Mouse (Mus musculus): Measurements from ENCODE around the gene 1700001C19Rik. TPM values are rescaled to one million over a fixed set of nuclear protein-coding genes. Genes with fewer than 3 reads are reported as not detected.
A peak's percentile ranks its signal among the peaks of the same experiment; 100 is the strongest.

Gene 1700001C19Rik
- total and polyA plus RNA-seq, 3 experiments = 0.76 TPM; not detected in 2

DNA sequence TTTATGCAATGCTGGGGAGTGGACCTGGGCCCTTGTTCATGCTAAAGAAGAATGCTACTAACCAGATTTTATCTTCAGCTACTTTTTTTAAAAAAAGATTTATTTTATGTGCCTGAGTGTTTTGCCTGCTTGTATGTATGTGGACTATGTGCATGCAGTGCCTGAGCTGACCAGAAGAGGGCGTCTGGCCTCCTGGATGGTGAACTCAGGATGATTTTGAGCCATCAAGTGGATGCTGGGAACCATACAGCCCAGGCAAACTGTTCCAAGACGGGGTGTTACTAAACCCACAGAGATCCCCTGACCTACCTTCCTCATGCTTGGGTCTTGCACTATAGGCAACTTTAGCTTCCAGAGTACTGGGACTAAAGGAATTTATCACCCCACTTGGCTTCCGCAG lies 38.5 kb upstream of the 1700001C19Rik start:
- no peaks in the 10 kb centered on the region for H3K79me2 ChIP-seq (replicated peaks; ENCODE audit: control insufficient read depth, insufficient read depth, low read length)

DNA sequence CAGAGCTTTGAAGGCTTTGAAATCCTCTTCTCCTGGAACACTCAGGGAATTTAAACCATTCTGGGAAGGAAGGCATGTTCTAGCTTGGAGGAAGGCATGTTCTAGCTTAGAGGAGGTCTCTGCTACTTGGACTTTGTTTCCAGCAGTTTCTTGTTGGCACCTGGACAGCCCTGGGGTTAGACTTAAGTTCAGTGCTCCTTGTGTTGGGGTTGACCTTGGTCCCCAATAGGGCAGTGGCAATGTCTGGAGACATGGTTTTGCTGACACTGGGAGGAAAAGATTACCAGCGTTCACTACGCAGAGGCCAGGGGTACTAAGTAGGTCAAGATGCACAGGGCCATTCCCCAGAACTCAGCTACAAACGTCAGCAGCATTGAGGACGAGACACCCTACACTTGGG lies 38.0 kb upstream of the 1700001C19Rik start:
- H3K4me1 ChIP-seq (ENCODE audit: control insufficient read depth, insufficient read depth, low read length) = no peaks in the 10 kb centered on the region

More for the DNA sequence above, 38.5 kb upstream of the 1700001C19Rik start:
- Histone ChIP-seq H3K36me3 (ENCODE audit: control insufficient read depth, insufficient read depth, low read length) (no peaks in the 10 kb centered on the region), H3K4me1 (ENCODE audit: control insufficient read depth, insufficient read depth, low read length) (no peaks in the 10 kb centered on the region), H3K27me3 (ENCODE audit: control insufficient read depth, insufficient read depth, low read length) (no peaks in the 10 kb centered on the region), H3K4me3 (no peak overlapping the region), H3K9ac (ENCODE audit: low read depth, low read length) (no peak overlapping the region), H3K27ac (no peak overlapping the region)
- intact Hi-C loops (cut with DNase I) = no loop called here
- TF ChIP-seq CTCF (IDR thresholded peaks at IDR 0.05) (peak; percentile 38), POLR2A (IDR thresholded peaks at IDR 0.05; ENCODE audit: insufficient read depth, low read depth, low read length) (no peak)
- DNase-seq = no peak
- WGBS = 63% methylated on average over 3 of the region's 3 CpGs

DNA sequence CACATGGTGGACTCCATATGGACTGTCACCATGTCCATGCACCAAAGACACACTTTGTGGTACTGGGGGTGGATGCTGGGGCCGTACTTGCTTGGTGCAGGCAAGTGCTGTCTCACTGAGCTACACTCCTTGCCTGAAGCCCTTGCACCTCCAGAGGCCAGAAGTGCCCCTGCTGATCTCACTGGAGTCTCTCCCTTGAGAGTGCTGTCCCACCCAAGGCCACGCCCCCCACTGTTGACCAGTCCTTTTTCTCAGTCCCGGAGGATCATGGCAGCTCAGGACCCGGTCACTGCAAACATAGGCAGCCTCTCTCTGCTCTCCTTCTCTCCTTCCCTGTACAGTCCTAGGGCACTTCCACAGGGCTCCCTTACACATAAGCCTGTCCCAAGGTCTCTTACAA lies 37.1 kb upstream of the 1700001C19Rik start:
- intact Hi-C loops (cut with DNase I) = no loop called here
- H3K4me1 ChIP-seq (ENCODE audit: control insufficient read depth, insufficient read depth, low read length) = no peaks in the 10 kb centered on the region
- no peak overlapping the region for H3K27ac ChIP-seq
- DNase-seq = no peak
- WGBS = 71% methylated on average over 4 of the region's 4 CpGs
- TF ChIP-seq POLR2A (IDR thresholded peaks at IDR 0.05; ENCODE audit: insufficient read depth, low read depth, low read length) (no peak), EP300 (IDR thresholded peaks at IDR 0.05; ENCODE audit: insufficient read depth, low read depth, low read length) (no peak), CTCF (IDR thresholded peaks at IDR 0.05) (no peak)
- H3K9ac ChIP-seq (ENCODE audit: low read depth, low read length) = no peak overlapping the region
- no peaks in the 10 kb centered on the region for H3K79me2 ChIP-seq (replicated peaks; ENCODE audit: control insufficient read depth, insufficient read depth, low read length)
- no peak overlapping the region for H3K4me3 ChIP-seq
- H3K27me3 ChIP-seq (ENCODE audit: control insufficient read depth, insufficient read depth, low read length) = no peaks in the 10 kb centered on the region
- H3K36me3 ChIP-seq (ENCODE audit: control insufficient read depth, insufficient read depth, low read length) = no peaks in the 10 kb centered on the region

More for the DNA sequence above, 38.0 kb upstream of the 1700001C19Rik start:
- 81% methylated on average over 4 of the region's 4 CpGs for WGBS
- H3K9ac ChIP-seq (ENCODE audit: low read depth, low read length) = no peak overlapping the region
- no peaks in the 10 kb centered on the region for H3K79me2 ChIP-seq (replicated peaks; ENCODE audit: control insufficient read depth, insufficient read depth, low read length)
- H3K27me3 ChIP-seq (ENCODE audit: control insufficient read depth, insufficient read depth, low read length) = no peaks in the 10 kb centered on the region
- H3K36me3 ChIP-seq (ENCODE audit: control insufficient read depth, insufficient read depth, low read length) = no peaks in the 10 kb centered on the region
- intact Hi-C loops (cut with DNase I) = no loop called here
- TF ChIP-seq CTCF (IDR thresholded peaks at IDR 0.05) (no peak), EP300 (IDR thresholded peaks at IDR 0.05; ENCODE audit: insufficient read depth, low read depth, low read length) (no peak), POLR2A (IDR thresholded peaks at IDR 0.05; ENCODE audit: insufficient read depth, low read depth, low read length) (no peak)
- no peak for DNase-seq
- H3K27ac ChIP-seq = no peak overlapping the region
- H3K4me3 ChIP-seq = no peak overlapping the region

DNA sequence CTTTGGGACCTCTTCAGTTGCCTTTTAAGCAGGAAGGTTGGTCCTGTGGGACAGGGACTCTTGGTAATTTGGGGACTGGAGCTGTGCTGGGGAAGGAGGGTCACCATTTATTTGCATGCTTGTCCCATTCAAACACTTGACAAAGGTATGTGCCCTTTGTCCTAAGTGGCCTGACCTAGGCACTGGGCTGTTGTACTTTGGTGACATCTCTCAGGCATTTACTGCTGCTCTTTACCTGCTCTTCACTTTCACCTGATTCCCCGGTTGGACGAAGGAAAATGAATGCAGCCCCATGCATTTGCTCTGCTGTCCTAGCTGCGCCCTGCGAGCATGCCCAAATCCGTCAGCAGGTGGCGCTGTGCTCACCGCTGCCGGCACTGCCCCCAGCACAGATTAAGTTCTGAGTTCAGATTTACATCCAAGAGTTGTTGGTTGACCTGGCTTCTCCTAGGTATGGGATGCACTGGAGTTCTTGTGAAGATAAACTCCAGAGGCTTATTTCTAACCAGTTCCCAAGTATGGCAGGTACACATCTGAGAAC lies 36.3 kb upstream of the 1700001C19Rik start:
- Histone ChIP-seq H3K27me3 (ENCODE audit: control insufficient read depth, insufficient read depth, low read length) (peaks cover under 1% of the 10 kb centered on the region; the same call in 1 of the 2 replicates), H3K4me1 (ENCODE audit: control insufficient read depth, insufficient read depth, low read length) (no peaks in the 10 kb centered on the region), H3K27ac (no peak overlapping the region), H3K9ac (ENCODE audit: low read depth, low read length) (no peak overlapping the region), H3K79me2 (replicated peaks; ENCODE audit: control insufficient read depth, insufficient read depth, low read length) (no peaks in the 10 kb centered on the region), H3K4me3 (no peak overlapping the region), H3K36me3 (ENCODE audit: control insufficient read depth, insufficient read depth, low read length) (no peaks in the 10 kb centered on the region)
- 18% methylated on average over 8 of the region's 8 CpGs for WGBS
- intact Hi-C loops (cut with DNase I) = loop anchor here (1.0 kb wide), 1 partner anchor 203 kb away; no protein-coding TSS in a partner anchor
- DNase-seq = peak; percentile 52 to 78
- TF ChIP-seq POLR2A (IDR thresholded peaks at IDR 0.05; ENCODE audit: insufficient read depth, low read depth, low read length) = no peak
- peak; percentile 94 for TF ChIP-seq CTCF (IDR thresholded peaks at IDR 0.05)

DNA sequence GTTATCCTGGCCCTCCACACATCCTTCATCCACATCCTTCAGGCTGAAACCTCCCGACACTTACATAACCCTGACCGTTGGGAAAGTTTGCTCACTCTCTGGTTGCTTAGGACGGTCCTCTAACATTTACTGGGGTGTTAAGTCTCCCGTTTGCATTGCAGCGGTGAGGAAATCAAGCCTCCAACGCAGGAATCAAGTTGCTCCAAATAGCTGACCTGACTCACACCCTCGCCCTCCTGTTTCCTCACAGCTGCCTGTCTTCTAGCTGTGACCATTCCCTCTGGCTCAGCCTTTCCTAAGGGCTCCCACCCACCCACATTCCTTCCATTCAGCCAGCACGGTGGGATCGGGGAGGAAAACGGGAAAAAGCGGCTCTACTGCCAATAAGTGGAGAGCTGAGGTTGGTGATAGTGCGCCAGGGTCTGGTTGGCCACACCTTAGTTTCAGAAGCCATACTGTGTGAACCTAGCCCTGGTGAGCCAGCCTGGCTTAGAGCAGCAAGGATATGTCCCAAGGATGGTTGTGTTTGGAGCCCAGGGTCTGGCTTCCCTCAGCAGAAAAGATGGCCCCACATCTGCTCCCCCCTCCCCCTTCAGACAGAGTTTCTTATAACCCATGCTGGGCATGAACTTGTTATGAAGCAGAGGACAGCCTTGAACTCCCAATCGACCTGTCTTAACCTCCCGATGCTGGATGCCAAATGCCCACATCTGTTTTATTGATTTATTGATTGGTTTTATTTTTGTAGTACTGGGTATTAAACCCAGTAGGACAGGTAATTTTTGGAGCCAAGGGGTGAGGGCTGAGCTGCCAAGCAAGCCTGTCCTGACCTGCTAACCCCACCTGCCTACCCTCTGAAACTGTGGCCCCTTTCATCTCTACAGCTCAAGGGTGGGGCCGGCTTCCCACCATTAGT lies 35.5 kb upstream of the 1700001C19Rik start:
- no peak overlapping the region for H3K4me3 ChIP-seq
- peaks cover 2% of the 10 kb centered on the region; the same call in 1 of the 2 replicates for H3K27me3 ChIP-seq (ENCODE audit: control insufficient read depth, insufficient read depth, low read length)
- WGBS = 36% methylated on average over 15 of the region's 15 CpGs
- TF ChIP-seq EP300 (IDR thresholded peaks at IDR 0.05; ENCODE audit: insufficient read depth, low read depth, low read length) = no peak
- no peak for TF ChIP-seq POLR2A (IDR thresholded peaks at IDR 0.05; ENCODE audit: insufficient read depth, low read depth, low read length)
- TF ChIP-seq CTCF (IDR thresholded peaks at IDR 0.05) = no peak
- no peaks in the 10 kb centered on the region for H3K79me2 ChIP-seq (replicated peaks; ENCODE audit: control insufficient read depth, insufficient read depth, low read length)
- intact Hi-C loops (cut with DNase I) = loop anchor here (1.0 kb wide), 1 partner anchor 204 kb away; no protein-coding TSS in a partner anchor
- no peaks in the 10 kb centered on the region for H3K4me1 ChIP-seq (ENCODE audit: control insufficient read depth, insufficient read depth, low read length)
- no peaks in the 10 kb centered on the region for H3K36me3 ChIP-seq (ENCODE audit: control insufficient read depth, insufficient read depth, low read length)
- no peak overlapping the region for H3K27ac ChIP-seq
- no peak for DNase-seq
- H3K9ac ChIP-seq (ENCODE audit: low read depth, low read length) = no peak overlapping the region

DNA sequence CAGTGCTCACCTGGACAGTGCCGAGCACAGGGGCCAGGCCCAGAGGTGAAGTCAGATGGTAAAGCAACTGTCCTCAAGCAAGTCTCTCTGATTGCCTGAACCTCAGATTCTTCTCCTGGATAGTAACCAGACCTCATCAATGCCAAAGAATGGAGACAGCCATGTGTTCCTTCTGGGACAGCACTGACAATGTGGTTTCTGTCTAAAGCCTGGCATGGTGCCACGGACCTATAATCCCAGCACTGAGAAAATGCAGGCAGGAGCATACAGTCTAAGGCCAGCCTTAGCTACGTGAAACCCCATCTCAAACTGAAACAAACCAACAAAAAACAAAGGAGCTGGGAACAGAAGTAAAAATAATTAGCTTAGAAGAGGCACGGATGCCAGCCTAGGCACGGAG lies 33.5 kb upstream of the 1700001C19Rik start:
- intact Hi-C loops (cut with DNase I) = no loop called here
- Histone ChIP-seq H3K4me3 (no peak overlapping the region), H3K27ac (no peak overlapping the region), H3K4me1 (ENCODE audit: control insufficient read depth, insufficient read depth, low read length) (no peaks in the 10 kb centered on the region), H3K36me3 (ENCODE audit: control insufficient read depth, insufficient read depth, low read length) (no peaks in the 10 kb centered on the region), H3K27me3 (ENCODE audit: control insufficient read depth, insufficient read depth, low read length) (peaks cover 2% of the 10 kb centered on the region; the same call in 1 of the 2 replicates), H3K79me2 (replicated peaks; ENCODE audit: control insufficient read depth, insufficient read depth, low read length) (no peaks in the 10 kb centered on the region), H3K9ac (ENCODE audit: low read depth, low read length) (no peak overlapping the region)
- TF ChIP-seq EP300 (IDR thresholded peaks at IDR 0.05; ENCODE audit: insufficient read depth, low read depth, low read length) (no peak), POLR2A (IDR thresholded peaks at IDR 0.05; ENCODE audit: insufficient read depth, low read depth, low read length) (no peak), CTCF (IDR thresholded peaks at IDR 0.05) (no peak)
- WGBS = 64% methylated on average over 5 of the region's 5 CpGs
- DNase-seq = no peak

Measured in heart, adult 2 months (tissue).